Mouse (Mus musculus) embryo, embryonic 10.5 days (tissue): Measurements from ENCODE around the gene Ddx24.
"Not testable (repeated sequence)": the region's sequence is repeated elsewhere in the genome, so short reads cannot be mapped to it uniquely, and the experiment has no call there.

ENCODE experiments used
- DNase-seq: peaks from one replicate; pipeline ENCODE4 v3.0.0-alpha.2; 2015; ENCODE audit warnings: low spot score

Ddx24 gene

GRCm38 (mm10) chr12:103425729-103426470 is at the start of gene Ddx24:
TSS of gene Ddx24 (minus strand) at chr12:103425830.
- peak; percentile 99 for DNase-seq

DNA sequence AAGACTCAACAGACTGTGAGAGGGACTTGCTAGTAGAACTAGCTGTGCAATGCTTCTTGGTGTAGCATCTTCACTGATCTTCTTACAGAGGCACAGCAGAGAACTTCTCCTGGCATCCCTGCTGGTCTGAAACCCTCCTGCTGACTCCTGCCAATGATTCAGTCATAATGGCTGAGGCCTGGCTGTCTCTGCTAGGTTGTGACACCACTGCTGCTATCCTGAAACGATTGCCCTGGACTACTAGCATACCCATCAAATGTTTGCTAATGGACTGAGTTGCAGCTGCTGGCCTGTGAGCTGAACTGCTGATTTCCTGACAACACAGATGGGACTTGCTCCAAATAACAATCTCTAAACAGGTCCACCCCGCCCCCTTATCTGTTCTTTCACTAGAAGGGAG is 48.9 kb upstream of the Ddx24 start:
- DNase-seq = no peak

DNA sequence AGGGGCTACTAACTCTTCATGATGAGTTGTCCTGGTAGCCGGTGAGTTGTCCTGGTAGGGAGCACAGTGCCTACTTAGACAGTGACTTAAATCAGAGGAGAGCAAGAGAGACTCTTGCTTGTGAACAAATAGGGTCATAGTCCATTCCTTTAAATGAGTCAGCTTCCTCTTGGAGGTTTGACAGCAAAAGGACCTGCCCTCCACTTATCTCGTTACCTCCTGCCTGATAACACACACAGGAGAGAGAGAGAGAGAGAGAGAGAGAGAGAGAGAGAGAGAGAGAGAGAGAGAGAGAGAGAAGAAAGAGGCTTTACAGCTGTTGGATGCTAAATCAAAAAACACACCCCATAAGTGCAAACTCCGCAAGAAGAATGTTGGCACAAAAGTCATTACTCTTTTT is 31.5 kb upstream of the Ddx24 start, which contains the start of gene Ifi27l2b:
Ifi27l2b (minus strand) TSS at position 84 of the 400 bp plus-strand sequence.
- no peak for DNase-seq

DNA sequence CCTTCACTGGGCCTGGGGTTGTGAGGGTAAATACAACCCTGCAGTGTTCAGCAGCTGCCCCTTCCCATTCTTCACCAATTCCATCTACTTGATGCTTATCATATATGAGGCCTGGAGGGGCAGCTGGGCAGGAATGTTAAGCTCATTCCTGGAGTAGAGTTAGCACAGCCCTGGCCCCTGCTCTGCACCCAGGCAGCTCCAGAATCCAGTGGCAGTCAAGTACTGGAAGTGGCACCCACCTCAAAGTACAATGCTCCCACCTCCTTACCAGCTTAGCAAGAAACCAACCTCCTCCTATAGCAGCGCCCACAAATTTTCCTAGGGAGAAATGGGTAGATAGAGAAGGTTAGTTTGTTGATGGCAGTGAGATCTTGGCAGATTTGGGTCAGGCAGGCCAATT is 31.1 kb upstream of the Ddx24 start:
- DNase-seq = not testable (repeated sequence)

GRCm38 (mm10) chr12:103453361-103453760 is 27.7 kb upstream of the Ddx24 start:
- DNase-seq = no peak

GRCm38 (mm10) chr12:103445060-103445459 is 19.4 kb upstream of the Ddx24 start:
- DNase-seq = no peak

DNA sequence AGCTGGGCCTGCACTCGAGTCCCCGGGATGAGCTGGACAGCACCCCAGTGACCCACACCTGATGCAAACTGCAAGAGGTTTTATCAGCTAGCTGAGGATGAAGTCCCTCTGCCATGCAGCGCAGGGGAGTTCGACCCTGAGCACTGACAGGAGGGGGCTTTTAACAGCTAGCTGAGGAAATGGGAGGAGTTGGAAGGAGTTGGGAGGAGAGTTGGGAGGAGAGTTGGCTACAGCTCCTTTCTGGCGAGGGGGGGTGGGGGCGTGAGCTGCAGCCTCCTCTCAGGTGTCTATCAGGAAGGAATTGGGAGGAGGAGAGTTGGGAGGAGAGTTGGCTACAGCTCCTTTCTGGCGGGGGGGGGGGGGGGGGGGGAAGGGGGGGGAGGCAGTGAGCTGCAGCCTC is 18.6 kb upstream of the Ddx24 start:
- not testable (repeated sequence) for DNase-seq

DNA sequence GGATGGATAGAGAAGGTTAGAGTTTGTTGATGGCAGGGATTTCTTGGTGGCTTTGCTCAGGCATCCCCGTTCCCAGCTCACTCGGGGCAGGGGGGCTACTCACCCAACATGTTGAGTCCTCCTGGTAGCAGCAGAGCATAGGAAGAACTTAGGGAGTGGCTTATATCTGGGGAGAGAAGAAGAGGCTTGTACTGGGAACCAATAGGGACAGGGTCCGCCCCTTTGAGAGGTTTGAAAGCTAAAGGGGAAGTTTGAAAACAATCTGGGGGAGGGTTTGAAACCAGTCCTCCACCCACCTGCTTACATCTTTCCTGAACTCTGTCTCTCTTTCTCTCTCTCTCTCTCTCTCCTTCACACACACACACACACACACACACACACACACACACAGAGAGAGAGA is 17.9 kb upstream of the Ddx24 start, which contains the start of gene Ifi27l2a:
Ifi27l2a (minus strand) TSS at position 157 of the 400 bp plus-strand sequence.
- DNase-seq = no peak

DNA sequence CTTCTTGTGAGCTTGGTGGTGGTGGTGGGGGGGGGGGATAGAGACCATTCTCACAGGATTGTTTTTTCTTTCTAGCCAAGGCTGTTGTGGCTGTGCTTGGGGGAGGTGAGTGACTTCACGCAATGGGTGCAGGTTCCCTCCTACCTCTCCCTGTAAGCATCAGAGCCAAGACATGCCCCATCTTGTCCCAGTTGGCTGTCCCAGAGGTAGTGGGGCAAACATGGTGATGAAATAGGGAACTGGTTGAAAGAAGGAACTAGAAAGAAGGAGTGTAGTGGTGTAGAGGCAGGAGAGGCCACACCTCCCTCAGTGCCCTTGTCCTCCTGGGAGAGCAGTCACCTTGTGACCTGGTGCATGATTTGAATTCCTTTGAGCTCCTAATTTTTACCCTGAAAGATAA is 12.0 kb upstream of the Ddx24 start:
- DNase-seq = no peak

DNA sequence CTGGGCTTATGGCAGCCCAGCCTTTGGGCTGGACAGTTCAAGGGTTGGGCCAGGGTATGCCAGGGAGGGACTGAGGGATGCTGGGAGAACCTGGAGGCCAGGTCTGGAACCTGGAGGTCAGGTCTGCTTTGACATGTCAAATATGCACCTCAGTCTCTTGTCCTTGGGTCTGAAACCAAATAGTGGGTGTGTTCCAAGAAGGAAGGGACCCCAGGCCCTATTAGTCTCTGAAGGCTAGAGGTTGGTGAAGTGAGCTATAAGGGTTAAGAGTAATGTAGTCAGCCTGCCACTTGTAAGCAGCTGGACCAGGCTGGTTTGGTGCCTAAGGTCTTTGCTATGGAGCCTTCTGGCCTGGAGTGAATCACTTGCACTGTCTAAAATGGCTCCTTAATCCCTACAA is 9.2 kb upstream of the Ddx24 start:
- DNase-seq = no peak

GRCm38 (mm10) chr12:103433986-103434731 is 8.5 kb upstream of the Ddx24 start, which contains the start of gene Ifi27:
TSS of gene Ifi27 (plus strand) at chr12:103434211.
- no peak for DNase-seq

DNA sequence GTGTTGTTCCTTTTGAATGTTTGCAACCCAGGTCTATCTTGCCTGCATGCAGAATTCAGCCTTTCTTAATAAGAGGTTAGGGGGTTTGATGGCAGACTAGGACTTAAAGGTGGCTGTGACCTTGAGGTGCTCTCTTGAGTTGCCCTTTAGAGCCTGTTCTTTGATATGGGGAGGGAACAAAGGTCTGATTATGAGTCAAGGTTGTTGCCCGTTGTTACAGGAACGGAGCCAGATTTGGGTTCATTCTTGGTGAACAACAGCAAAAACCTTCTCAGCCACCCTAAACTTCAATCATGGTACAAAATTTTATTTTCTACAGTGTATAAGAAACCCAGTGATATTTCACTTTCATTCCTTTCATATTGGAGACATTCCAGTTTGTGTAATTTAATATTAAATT is 7.8 kb upstream of the Ddx24 start:
- no peak for DNase-seq

- DNase-seq = no peak
These were observed 1.1 kb upstream of the Ddx24 start for GRCm38 (mm10) chr12:103426710-103427109.

DNA sequence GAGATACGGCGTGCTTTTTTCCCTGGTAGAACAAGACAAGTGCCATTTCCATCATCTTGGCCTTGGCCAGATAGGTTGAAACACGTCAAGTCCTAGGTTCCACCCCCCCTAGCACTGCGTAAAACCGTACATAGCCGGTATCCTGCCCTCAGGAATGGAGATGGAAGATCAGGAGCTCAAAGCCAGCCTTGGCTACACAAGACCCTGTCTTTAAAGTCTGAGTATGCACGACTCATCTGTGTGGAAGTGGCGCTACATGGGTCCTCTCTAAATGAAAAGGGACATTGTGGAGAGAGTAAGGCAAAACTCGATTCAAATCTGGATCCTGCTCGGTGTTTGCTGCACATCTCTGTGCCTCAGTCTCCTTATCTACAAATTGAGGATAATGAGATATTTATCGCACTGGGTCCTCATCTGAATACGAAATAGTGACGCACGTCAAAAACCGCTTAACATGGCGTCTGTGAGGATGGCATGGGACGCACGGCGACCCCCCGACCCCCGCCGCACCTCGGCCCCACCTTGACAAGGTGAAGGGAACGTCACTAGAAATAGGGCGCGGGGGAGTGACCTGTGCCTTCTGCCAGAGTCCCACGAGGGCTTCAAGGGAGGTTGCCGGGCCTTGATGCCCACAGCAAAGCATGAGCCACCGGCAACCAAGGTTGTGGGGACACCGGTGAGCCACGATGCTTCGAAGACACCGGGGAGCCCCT is 458 bp downstream of the Ddx24 start:
- DNase-seq = no peak

GRCm38 (mm10) chr12:103408144-103408543 is 17.5 kb downstream of the Ddx24 start:
- no peak for DNase-seq

DNA sequence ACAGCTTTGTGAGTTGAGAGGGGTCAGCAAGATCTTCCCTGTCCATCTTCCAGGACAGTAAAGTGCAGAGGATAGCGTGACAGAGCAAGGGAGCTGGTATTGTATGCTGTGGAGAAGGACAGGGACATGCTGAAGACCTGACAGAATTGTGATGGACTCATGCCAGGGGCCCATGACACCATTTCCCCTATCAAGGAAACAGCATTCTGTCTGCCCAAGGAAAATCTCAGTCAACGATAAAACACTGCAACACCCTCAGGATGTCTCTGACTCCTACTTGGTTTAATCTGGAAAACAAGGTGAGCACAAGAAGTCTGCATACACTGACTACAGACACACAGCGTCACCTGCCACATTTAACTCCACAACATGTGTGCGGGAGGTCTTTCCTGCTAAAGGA is 17.9 kb downstream of the Ddx24 start, which contains the start of gene 9330161L09Rik:
9330161L09Rik (minus strand) TSS at position 101 of the 400 bp plus-strand sequence.
- no peak for DNase-seq

DNA sequence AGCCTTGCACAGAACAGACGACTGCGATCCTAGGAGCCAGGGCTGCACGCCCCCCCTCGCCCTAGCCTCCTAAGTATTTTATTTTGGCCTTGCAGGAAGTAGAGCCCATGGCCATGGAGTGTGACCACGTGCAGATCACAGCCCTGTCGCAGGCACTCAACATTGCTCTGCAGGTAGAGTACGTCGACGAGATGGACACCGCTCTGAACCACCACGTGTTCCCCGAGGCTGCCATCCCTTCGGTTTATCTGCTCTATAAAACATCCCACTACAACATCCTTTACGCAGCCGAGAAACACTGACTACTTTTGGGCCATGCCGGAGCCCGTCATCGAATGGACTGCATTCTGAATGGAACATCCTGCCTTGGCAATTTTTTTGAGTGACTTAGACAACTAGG is 21.5 kb downstream of the Ddx24 start:
- no peak for DNase-seq

GRCm38 (mm10) chr12:103396751-103397150 is 28.9 kb downstream of the Ddx24 start:
- DNase-seq = no peak

DNA sequence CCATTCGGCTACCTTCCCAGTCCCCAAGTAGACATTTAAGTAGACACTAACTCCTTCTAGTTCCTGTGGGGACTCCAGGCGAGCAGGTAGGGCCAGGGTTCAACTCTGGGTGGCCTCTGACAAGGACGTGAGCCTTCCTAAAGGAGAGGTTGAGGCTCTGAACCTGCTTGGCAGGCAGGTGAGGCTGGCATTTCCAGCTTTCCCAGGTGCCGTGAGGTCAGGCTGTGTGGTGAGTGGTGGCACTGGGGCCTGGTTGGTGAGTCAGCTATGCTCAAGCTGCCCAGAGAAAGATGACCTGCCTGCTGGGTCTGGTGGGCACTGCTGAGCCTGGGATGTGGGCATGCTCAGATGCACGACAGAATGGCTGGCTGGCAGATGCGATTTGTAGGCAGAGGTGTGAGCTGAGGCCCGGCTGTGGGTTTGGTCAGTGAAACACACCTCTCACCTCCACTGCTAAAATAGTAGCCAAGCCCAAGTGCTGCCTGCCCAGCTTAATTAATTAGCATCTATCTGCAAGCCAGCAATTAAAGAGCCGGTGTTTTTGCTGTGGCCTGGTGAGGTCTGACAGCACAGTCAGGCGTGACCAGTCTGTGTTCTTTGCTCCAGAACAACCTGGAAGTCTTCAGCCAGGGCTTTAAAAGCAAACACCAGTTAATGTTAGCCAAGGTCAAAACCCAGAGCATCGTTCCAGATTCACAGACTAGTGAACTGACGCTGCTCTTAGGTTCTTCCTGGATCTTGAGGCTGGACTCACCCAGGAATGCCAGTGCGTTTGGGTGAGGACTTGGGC is 29.9 kb downstream of the Ddx24 start:
- DNase-seq = no peak

GRCm38 (mm10) chr12:103393528-103393927 is 32.1 kb downstream of the Ddx24 start:
- DNase-seq = no peak

DNA sequence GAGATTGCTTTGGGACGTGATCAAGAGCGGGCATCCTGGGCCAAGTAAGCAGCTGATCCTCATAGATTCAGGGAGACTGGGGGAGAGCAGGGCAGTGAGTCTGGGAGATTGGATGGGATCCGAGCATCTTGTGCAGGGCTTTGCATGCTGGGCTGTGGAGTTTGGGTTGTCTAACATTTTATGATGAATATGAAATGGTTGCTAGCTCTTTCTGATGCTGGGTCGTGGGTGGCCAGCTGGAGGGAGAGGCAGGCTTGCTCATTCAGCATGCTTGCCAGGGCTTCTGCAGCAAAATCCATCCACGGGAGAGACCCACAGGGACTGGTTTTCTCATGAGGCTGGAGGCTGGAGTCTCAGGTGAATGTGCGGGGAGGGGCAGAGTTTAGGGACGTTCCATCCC is 34.5 kb downstream of the Ddx24 start:
- no peak for DNase-seq

DNA sequence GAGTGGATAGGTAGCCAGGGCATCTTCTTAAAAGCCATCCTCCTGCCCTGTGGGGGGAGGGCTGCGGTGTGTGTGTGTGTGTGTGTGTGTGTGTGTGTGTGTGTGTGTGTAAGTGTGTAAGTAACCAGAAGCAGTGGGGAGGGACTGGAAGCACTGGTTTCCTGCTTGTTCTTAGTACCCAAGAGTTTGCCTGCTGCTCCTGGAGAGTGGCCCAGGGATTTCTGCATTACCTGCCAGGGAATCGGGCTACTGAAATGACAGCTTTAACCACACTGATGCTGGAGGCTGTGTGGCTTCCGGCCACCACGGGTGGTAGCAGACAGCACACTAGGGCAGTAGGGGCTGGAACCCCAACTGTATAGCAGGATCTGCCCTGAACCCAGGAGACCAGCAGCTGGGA is 35.6 kb downstream of the Ddx24 start:
- no peak for DNase-seq
